Mouse (Mus musculus): ENCODE data around the gene Olfr845.

Olfr845 gene

DNA sequence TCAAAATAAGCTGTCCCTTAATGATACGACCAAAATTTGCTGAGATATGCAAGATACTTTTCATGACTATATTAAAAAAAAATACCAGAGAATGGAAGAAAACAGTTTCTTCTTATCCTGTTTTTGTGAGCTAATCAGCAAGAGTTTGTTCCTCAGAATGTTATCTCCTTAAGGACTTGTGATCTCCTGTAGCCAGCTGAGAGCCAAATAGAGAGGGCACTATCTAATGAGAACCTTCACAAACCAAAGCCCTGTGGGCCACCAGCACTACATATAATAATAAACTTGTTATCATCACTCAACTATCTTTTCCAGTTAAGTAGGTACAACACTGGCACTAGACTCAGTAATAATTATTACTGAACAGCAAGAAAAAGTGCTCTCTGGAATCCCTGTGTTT, at the start of gene Olfr845:
Gene Olfr845 (plus strand): TSS at position 301 of the 400 bp plus-strand sequence.
- no peak for DNase-seq

DNA sequence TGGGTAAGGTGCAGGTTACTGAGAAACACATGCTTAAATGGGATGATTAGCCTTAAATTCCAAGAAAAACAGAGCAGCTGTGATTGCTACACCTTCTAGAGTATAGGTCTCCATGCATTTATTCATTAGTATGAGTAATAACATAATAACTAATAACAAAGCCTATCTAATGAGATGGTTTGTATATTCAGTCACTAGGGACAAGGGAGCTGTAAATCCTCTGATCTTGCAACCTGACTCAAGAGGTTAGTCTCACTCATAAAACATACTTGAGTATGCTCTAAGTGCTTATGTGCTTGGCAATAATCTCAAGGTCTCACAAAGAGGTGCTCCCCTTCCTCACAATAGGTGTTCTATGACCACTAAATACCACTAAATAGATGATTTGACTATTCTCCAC, 20.2 kb upstream of the Olfr845 start, which contains the start of gene Olfr844:
Gene Olfr844 (plus strand): TSS at position 301 of the 400 bp plus-strand sequence.
- no peak for DNase-seq

DNA sequence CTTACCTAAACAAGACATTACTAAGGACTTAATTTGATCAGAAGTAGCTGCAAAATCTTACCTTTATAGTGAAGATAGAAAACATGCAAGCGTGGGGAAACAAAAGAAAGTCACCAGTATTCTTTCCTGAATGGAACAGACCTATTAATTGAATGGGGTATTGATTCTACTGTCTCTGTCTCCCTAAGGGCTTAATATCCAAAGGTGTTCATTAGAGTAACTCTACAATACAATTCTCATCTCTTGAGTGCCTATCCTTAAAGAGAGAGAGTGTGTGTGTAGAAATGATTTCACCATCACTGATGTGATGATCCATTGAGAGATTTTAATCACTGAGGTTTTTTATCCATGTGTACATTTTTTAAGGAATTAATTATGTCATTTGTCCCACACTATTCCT, 27.6 kb downstream of the Olfr845 start, which contains the start of gene Olfr846:
Gene Olfr846 (minus strand): TSS at position 101 of the 400 bp plus-strand sequence.
- DNase-seq = no peak

DNA sequence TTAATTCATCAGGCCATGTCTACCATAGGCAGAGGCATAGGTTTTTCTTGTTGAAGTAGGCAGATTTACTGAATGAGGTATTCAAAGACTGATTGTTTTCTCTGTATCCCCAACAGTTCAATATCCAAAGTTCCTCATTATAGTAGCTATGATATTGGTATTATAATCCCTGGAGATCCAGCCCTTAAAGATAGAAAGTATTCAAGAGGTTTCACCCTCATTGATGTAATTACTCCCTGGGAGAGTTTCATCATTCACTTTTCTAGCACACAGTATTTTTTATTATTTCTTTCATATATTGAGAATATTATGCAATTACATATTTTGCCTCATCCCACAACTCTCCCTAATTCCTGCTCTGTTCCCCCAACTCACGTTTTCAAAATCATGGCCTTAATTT, 42.3 kb downstream of the Olfr845 start, which contains the start of gene Olfr847:
Gene Olfr847 (minus strand): TSS at position 101 of the 400 bp plus-strand sequence.
- no peak for DNase-seq

Measured in layer of hippocampus, adult 9-11 months (tissue).